Mouse (Mus musculus): ENCODE measurements around the gene Tecr. TPM values are rescaled to one million over a fixed set of nuclear protein-coding genes. Genes with fewer than 3 reads are reported as not detected.

Tecr gene
- total RNA-seq, 2 experiments from 2014 or later = 318 to 466 TPM

DNA sequence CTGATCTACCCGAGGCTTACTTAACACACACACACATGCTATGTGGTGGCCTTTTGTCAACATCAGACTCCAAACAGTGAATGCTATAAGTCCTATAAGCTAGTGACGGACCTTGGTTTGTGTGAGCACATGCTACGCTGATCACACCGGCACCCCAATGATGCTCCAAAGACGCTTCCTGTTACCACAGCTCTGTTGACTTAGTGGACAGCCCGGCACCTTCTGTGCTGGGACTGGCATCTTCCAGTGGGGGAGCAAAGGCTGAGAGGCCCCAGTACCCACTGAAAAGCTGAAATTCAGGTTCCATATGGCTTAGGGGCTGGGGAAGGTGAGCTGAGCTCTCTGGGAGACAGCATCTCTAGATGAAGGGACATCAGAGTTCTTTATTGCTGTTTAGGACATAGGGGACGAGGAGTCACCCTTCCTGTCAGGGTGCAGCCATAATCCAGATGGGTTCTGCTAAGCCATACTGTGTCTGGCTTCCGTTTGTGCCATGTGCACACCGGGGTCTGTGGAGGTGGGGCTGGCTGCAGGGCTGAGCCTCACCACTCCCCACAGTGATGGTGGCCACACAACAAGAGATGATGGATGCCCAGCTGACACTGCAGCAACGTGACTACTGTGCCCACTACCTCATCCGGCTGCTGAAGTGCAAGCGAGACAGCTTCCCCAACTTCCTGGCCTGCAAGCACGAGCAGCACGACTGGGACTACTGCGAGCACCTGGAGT, 37.3 kb downstream of the Tecr start:
- ATAC-seq (replicated peaks; ENCODE audit: low FRiP score, low TSS enrichment, poor library complexity, severe bottlenecking) = no peak

DNA sequence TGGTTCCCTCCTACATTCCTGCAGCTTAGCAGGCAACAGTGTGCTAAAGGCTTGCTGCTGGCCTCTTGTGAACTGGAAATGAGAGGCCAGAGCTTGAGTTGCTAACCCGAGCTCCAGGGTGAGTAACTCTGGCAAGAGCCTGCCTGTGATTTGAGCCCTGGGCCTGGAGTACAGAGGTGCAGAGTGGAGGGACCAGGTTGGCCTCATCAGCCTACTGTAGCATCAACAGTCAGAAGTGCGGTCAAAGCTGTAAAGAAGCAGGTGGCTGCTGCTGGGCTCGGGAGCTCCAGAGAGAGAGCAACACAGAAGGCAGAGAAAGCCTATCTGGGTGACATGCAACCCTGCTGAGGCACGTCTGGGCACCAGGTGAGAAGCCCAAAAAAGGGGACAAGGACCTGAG, 38.6 kb downstream of the Tecr start:
- ATAC-seq (replicated peaks; ENCODE audit: low FRiP score, low TSS enrichment, poor library complexity, severe bottlenecking) = no peak

DNA sequence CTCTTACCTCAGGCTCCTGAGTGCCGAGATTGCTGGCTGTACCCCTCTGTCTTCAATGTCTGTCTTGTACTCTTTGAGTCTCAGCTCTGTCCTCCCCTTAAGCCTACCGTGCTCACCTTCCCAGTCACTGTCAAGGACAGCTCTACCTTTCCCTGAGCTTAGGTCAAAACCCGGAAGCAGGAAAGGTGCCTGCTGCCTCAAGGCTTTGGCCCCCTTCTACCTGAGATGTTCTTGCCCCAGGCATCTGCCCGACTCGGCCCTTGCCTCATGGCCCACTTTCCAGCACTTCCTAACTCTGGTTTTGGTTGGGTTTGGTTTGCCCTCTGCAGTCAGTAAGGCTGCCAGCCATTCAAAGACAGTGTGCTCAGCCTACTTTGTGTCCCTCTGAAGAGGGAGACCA, 39.0 kb downstream of the Tecr start:
- no peak for ATAC-seq (replicated peaks; ENCODE audit: low FRiP score, low TSS enrichment, poor library complexity, severe bottlenecking)

DNA sequence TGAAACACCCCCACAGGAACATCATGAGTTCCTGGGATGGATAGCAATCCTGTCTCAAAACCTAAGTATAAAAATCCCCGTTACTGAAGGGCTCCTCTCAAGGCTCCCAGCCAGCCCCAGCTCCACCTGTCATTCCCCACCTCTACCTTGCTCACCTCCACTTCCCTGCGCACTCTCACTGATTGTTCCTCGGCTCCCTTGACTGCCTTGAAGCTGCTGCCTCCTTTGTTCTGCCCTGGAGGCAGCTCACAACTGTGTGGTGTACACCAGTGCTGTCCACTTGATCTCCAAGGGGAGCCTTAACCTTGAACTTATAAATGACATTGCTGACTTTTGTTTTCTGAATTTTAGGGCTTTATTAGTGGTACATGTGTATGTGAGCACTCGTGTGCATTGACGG, 39.6 kb downstream of the Tecr start:
- no peak for ATAC-seq (replicated peaks; ENCODE audit: low FRiP score, low TSS enrichment, poor library complexity, severe bottlenecking)

DNA sequence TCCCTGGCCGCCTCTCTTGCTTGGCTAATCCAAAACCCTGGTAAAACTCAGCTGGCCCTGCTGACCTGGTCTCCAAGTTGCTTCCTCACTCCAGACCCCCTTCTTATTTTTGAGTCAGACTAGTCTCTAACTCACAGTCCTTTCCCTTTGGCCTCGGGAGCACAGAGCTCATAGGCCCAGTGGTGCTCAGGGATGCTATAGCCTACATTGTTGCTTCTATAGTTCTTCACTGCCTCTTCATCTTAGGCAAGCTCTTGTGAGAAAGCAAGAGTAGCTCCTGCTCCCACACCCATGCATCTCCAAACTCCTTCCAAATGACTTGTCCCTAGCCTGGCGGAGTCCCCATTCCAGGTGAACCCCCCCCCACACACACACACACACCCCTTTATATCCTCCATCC, 40.1 kb downstream of the Tecr start:
- no peak for ATAC-seq (replicated peaks; ENCODE audit: low FRiP score, low TSS enrichment, poor library complexity, severe bottlenecking)

DNA sequence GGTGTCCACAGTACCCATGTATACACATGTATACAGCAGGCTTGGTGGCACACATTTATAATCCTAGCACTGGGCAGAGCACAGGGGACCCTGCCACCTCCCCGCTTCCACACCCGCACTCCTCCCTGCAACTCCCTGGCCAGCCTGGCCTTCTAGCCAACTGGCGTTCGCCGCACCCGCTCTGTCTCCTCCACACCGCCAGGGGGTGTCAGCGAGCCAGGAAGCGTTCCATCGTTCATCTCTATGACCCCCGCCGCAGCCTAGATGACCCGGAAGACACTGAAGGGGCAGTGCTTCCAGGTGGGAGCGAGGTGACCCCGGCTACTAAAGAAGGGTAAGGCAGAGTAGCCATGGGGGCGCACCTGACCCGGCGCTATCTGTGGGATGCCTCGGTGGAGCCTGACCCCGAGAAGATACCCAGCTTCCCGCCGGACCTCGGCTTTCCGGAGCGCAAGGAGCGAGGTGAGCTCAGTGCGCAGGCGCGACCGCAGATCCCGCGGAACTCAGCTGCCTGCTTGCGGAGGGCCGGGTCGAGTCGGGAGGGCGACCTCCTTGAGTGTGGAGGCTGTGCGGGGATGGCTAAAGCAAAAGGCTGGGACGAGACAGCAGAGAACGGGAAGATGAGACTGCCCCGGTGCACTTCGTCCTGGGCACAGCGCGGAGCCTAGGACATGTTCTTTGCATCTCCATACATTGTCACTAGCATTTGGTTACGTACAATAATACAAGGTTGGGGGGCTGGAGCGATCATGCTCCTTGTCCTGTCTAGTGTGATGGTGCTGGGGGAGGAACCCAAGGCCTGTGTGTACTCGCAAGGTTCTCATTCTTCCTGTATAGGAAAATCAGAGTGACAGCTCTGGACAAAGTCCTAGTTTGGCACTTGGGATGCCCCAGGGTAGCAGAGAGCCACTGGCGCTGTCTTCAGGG, 41.0 kb downstream of the Tecr start, which contains the start of gene Ndufb7:
TSS of gene Ndufb7 (plus strand) at position 203 of the 927 bp plus-strand sequence.
- peak; percentile 72 for ATAC-seq (replicated peaks; ENCODE audit: low FRiP score, low TSS enrichment, poor library complexity, severe bottlenecking)

DNA sequence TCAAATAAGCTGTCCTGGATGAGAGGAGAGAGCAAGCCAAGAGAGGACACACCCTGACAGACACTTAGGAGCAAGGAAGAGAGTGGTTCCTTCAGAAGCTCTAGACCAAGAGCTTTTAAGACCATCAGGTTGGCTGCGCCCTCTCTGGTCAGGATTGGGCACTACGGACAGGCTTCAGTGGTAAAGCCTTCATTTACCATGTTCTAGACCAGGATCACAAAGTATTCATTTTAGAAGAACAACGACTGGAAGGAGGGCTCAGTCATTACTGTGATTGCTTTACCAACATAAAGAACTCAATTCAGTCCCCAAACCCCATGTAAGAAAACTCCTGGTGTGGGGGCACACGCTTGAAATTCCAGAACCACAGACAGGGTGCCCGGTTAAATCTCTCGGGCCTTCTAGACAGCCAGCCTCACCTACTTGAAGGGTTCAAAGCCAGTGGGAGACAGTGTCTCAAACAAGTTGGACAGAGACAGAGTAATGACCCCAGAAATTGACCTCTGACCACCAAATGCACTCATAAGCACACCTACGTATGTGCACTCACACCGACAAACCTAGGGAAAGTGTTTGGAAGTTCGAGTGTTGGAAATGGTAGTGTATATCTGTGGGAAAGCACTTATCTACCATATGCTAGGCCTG, 41.9 kb downstream of the Tecr start:
- ATAC-seq (replicated peaks; ENCODE audit: low FRiP score, low TSS enrichment, poor library complexity, severe bottlenecking) = peak; percentile 60

DNA sequence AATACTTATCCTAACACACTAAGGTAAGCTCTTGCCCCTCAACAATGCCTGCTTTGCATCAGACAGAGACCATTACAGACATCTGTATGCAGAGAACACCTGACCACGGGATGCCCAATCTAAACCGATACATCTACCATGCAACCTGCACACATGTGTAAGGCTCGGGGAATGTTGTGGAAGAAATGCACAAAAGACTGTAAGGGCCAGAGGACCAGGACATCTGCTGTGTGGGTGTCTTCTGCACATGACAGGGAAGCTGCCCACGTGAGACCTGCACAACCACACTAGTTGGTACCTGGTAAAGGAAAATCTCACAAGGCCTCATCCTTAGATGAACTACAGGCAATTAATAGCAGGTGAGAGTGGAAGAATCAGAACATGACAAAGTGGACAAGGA, 44.5 kb downstream of the Tecr start:
- ATAC-seq (replicated peaks; ENCODE audit: low FRiP score, low TSS enrichment, poor library complexity, severe bottlenecking) = no peak

DNA sequence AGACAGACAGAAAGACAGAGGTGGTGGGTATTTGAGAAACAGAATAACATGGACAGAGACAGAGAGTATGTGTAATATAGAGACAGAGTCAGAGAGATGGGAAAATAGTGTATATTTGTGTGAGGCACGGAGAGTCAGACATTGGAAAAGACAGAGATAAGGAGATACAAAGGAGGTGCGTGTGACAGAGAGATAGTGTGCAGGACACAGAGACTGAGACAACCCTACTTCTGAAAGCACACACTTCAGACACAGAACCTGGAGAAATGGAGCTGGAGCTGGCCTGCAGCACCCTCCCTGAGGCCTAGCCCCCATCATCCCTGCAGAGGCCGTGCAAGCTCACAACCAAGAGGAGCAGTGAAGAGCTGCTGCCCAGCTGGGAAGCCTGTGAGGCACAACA, 45.1 kb downstream of the Tecr start:
- peak; percentile 25 for ATAC-seq (replicated peaks; ENCODE audit: low FRiP score, low TSS enrichment, poor library complexity, severe bottlenecking)

DNA sequence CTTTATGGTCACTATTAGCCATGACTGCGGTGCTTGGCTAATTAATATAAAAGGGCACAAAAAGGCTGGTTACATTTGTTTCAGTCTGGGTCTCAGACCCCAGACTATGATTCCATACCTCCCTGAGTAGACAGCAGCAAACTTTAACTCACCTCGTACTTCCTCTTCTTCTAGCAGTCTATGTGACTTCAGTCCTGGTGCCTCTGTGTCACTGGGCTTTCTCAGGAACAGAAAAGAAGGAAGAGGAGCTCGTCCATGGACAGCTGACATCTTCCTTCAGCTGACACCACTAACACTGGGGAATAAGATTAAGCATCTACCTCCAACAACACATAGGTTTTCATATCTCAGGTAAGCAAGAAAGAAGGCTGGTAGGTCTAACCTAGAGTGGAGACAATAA, 72.0 kb downstream of the Tecr start, which contains the start of gene Olfr370:
TSS of gene Olfr370 (plus strand) at position 45 of the 400 bp plus-strand sequence.
- no peak for ATAC-seq (replicated peaks; ENCODE audit: low FRiP score, low TSS enrichment, poor library complexity, severe bottlenecking)

DNA sequence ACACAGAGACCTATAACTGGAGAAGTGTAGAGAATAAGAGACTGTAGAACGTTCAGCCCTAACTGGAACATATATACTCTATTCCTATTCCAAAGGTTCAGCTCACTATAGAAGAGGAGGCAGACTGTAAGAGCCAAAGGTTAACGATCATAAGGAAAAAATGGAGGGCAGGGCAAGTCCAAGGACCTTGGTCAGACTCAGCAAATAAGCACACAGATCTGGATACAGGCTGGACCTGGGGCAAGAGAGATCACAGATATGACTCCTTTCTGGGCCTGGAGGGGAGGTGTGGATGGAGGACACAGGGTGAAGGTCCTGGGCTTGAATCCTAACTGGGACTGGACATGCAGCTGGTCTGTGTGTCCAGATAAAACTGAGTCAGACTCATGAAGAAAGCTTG, 73.0 kb downstream of the Tecr start:
- ATAC-seq (replicated peaks; ENCODE audit: low FRiP score, low TSS enrichment, poor library complexity, severe bottlenecking) = no peak

Other genes starting within 250 kb of the Tecr start
- gene Clgn, start 218.1 kb downstream of the Tecr start, total RNA-seq (2014; fragmentation: Nextera tagmentation) = 1.1 and 1.2 TPM in 2 replicates
- 0.19 and 0.95 TPM in 2 replicates for gene Clgn, start 218.1 kb downstream of the Tecr start, total RNA-seq (2017)
- 97.8 and 106 TPM in 2 replicates for gene Scoc, start 149.6 kb downstream of the Tecr start, total RNA-seq (2014; fragmentation: Nextera tagmentation)
- 83.0 and 91.3 TPM in 2 replicates for gene Scoc, start 149.6 kb downstream of the Tecr start, total RNA-seq (2017)
- not detected in 2 replicates for gene Olfr370, start 72.2 kb downstream of the Tecr start, total RNA-seq (2014; fragmentation: Nextera tagmentation)
- not detected in 2 replicates for gene Olfr370, start 72.2 kb downstream of the Tecr start, total RNA-seq (2017)
- gene Ndufb7, start 41.3 kb downstream of the Tecr start, total RNA-seq (2014; fragmentation: Nextera tagmentation) = 199 and 204 TPM in 2 replicates
- 173 and 183 TPM in 2 replicates for gene Ndufb7, start 41.3 kb downstream of the Tecr start, total RNA-seq (2017)
- gene Dnajb1, start 222 bp upstream of the Tecr start, total RNA-seq (2014; fragmentation: Nextera tagmentation) = 49.7 and 52.6 TPM in 2 replicates
- gene Dnajb1, start 222 bp upstream of the Tecr start, total RNA-seq (2017) = 50.2 and 63.1 TPM in 2 replicates
- gene Gipc1, start 44.7 kb upstream of the Tecr start, total RNA-seq (2014; fragmentation: Nextera tagmentation) = 15.6 and 31.4 TPM in 2 replicates
- 6.5 and 6.9 TPM in 2 replicates for gene Gipc1, start 44.7 kb upstream of the Tecr start, total RNA-seq (2017)
- gene Ptger1, start 58.7 kb upstream of the Tecr start, total RNA-seq (2014; fragmentation: Nextera tagmentation) = not detected in 2 replicates
- 0.65 and 1.1 TPM in 2 replicates for gene Ptger1, start 58.7 kb upstream of the Tecr start, total RNA-seq (2017)
- gene Pkn1, start 91.2 kb upstream of the Tecr start, total RNA-seq (2014; fragmentation: Nextera tagmentation) = 36.3 and 83.2 TPM in 2 replicates
- 21.9 and 33.0 TPM in 2 replicates for gene Pkn1, start 91.2 kb upstream of the Tecr start, total RNA-seq (2017)
- gene Ddx39, start 107.2 kb upstream of the Tecr start, total RNA-seq (2014; fragmentation: Nextera tagmentation) = 205 and 224 TPM in 2 replicates
- gene Ddx39, start 107.2 kb upstream of the Tecr start, total RNA-seq (2017) = 154 and 213 TPM in 2 replicates
- gene Adgre5, start 133.4 kb upstream of the Tecr start, total RNA-seq (2014; fragmentation: Nextera tagmentation) = 44.3 and 63.7 TPM in 2 replicates
- gene Adgre5, start 133.4 kb upstream of the Tecr start, total RNA-seq (2017) = 46.9 and 64.8 TPM in 2 replicates